Mouse (Mus musculus) liver, embryonic 13.5 days (tissue): Measurements from ENCODE around the gene Tango2. TPM values are rescaled to one million over a fixed set of nuclear protein-coding genes. Genes with fewer than 3 reads are reported as not detected.

Source experiments
- ATAC-seq: fragments of 200-750 bp; cut with Nextera tagmentation; 2 replicates; pipeline ENCODE4 v1.8.0; 2017; ENCODE audit warnings: low read depth, mild to moderate bottlenecking, moderate number of reproducible peaks, moderate library complexity
- DNase-seq: peaks from one replicate; pipeline ENCODE4 v3.0.0; 2022
- H3K27ac ChIP-seq: fragments of 300-500 bp; sonication (generic); 2 replicates; pipeline ENCODE4 v1.5.1; 2015; ENCODE audit warnings: moderate library complexity, mild to moderate bottlenecking, inconsistent platforms
- H3K27me3 ChIP-seq: fragments of 300-500 bp; sonication (generic); 2 replicates; pipeline ENCODE4 v1.6.1; 2015; ENCODE audit warnings: mild to moderate bottlenecking, inconsistent platforms
- H3K36me3 ChIP-seq: fragments of 300-500 bp; sonication (generic); 2 replicates; pipeline ENCODE4 v1.6.1; 2015; ENCODE audit warnings: mild to moderate bottlenecking, inconsistent platforms
- H3K4me1 ChIP-seq: fragments of 300-500 bp; sonication (generic); replicated peaks from 2 replicates; pipeline ENCODE4 v1.6.1; 2015; ENCODE audit warnings: inconsistent platforms
- H3K4me2 ChIP-seq: fragments of 300-500 bp; sonication (generic); 2 replicates; pipeline ENCODE4 v1.6.1; 2015; ENCODE audit warnings: inconsistent platforms, mild to moderate bottlenecking, moderate library complexity
- H3K4me3 ChIP-seq: fragments of 300-500 bp; sonication (generic); replicated peaks from 2 replicates; pipeline ENCODE4 v1.5.1; 2015; ENCODE audit warnings: mild to moderate bottlenecking, inconsistent platforms
- H3K9ac ChIP-seq: fragments of 300-500 bp; sonication (generic); 2 replicates; pipeline ENCODE4 v1.6.1; 2015; ENCODE audit warnings: mild to moderate bottlenecking, inconsistent platforms
- H3K9me3 ChIP-seq: fragments of 300-500 bp; sonication (generic); replicated peaks from 2 replicates; pipeline ENCODE4 v1.6.1; 2016; ENCODE audit warnings: inconsistent platforms
- WGBS: fragments of 180-500 bp; shearing (Covaris S2); methylation state at CpG from one replicate; pipeline ENCODE4 v1.1.7; 2015; ENCODE audit not compliant: insufficient replicate concordance; 5-methylcytosine and 5-hydroxymethylcytosine counted together
- polyA plus RNA-seq: library from polyadenylated mRNA; unstranded; fragments of >200 nt; fragmentation: Nextera tagmentation; extraction: Ambion mirVana; gene quantifications from 2 replicates; pipeline ENCODE4 v1.2.1, GENCODE M21; 2015

Gene Tango2
- polyA plus RNA-seq, 1 experiment from 2014 or later = 69.6 TPM

DNA sequence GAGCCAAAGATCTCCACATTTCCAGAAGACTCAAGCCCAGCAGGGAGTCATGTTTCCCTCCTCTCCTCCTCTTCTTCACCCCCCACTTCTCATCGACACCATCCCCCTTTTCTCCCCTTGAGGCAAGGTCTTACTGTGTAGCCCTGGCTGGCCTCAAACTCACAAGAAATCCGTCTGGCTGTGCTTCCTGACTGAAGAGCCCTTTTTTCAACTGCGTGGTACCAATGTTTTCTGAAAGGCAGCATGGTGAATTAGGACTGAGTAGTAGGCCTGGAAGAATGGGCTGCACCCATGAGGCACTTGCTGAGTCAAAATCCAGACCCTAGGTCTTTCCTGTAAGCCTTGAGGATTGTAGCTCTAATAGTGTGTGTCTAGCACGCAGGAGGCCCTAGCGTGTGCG, 42.5 kb upstream of the Tango2 start:
- H3K27ac ChIP-seq = 0 out of 2 replicates have a peak overlapping the region, but pooled peaks have one; percentile 16
- no peak for ATAC-seq

DNA sequence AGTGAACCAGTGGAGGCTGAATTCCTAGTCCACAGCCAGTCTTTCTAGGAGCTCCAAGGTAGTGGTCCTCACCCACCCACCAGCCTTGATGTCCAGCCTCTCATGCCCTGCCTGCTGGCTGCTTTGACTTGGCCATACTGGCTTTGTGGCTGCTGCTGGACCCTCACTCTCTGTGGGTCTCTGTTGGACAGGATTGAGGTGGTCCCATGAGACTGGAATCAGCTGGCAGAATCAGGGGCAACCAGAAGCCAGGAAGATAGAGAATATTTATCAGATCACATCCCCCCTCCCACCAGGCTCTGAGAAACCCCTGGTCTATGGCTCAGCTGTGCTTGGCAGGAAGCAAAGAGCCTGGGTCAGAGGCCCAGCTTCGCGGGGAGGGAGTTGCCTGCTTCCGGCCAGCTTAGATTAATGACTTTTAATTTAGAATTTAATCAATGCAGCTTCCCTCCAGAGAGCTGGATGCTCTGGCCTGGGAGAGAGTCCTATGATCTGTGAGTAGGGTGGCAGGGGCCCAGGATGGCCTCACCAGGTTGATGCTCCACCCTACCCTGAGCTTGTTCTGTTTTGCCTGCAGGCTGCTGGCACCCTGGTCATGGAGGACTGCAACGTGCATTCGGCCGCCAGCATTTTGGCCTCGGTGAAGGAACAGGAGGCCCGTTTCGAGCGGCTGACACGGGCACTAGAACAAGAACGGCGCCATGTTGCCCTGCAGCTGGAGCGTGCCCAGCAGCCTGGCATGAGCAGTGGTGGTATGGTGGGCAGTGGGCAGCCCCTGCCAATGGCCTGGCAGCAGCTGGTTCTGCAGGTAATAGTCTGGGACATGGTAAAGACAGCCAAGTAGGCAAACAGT, 40.9 kb upstream of the Tango2 start:
- H3K4me2 ChIP-seq = peak overlapping the region; percentile 61
- H3K36me3 ChIP-seq = no peaks in the 10 kb centered on the region
- H3K9ac ChIP-seq = peak overlapping the region; percentile 56
- H3K4me1 ChIP-seq = peaks cover 83% of the 10 kb centered on the region
- DNase-seq (no peak), ATAC-seq (no peak)
- 68% methylated on average over 14 of the region's 14 CpGs for WGBS
- H3K27ac ChIP-seq = peak overlapping the region; percentile 69
- H3K27me3 ChIP-seq = no peaks in the 10 kb centered on the region
- no peaks in the 10 kb centered on the region for H3K9me3 ChIP-seq
- H3K4me3 ChIP-seq = no peak overlapping the region

More for the DNA sequence above, 42.5 kb upstream of the Tango2 start:
- H3K9ac ChIP-seq = 0 out of 2 replicates have a peak overlapping the region, but pooled peaks have one; percentile 20
- no peak for DNase-seq
- no peaks in the 10 kb centered on the region for H3K9me3 ChIP-seq
- no peak overlapping the region for H3K4me2 ChIP-seq
- no peaks in the 10 kb centered on the region for H3K27me3 ChIP-seq
- no peaks in the 10 kb centered on the region for H3K36me3 ChIP-seq
- WGBS = 77% methylated on average over 6 of the region's 6 CpGs
- peaks cover 91% of the 10 kb centered on the region for H3K4me1 ChIP-seq
- no peak overlapping the region for H3K4me3 ChIP-seq

DNA sequence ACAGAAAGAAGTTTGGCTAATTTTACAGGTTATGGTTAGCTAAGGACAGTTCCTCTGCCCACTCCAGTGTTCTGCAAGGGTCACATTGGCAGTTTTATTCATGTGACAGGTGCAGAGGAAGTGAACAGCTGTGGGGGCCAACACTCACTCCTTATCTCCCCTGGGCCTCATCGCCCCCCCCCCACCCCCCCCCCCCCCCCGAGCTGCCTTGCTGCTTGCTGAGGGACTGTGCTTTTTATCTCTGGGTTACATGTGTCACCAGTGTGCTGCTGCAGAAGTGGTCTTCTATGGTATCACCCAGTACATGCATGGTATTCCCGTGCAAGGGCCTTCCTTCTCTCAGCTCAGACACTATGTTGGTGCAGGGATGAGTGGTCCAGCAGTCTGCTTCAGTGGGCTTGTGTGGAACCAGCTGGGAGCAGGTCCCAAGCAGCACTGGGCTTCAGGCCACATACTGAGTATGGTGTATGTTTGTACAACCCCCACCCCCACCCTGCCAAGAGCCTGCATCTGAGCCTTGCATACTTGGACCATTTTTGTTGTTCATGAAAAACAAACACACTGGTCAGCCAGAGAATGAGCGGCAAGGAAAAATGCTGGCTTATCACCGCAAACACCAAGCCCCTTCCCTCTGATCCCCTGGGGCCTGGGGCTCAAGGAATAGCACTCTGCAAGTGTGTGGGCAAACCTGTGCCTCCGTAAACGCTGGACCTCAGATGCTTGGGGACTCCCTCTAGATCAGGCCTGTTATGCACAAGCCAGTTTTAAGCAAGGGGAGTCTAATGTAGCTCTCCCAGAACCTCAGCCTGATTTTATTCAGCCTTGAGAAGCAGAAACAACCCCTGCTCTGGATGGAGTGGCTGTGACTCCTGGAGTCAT, 40.0 kb upstream of the Tango2 start:
- DNase-seq = peak; percentile 65
- peak overlapping the region; percentile 82 for H3K27ac ChIP-seq
- no peaks in the 10 kb centered on the region for H3K27me3 ChIP-seq
- no peaks in the 10 kb centered on the region for H3K9me3 ChIP-seq
- H3K4me3 ChIP-seq = no peak overlapping the region
- H3K4me1 ChIP-seq = peaks cover 76% of the 10 kb centered on the region
- peak overlapping the region; percentile 56 for H3K9ac ChIP-seq
- peak overlapping the region; percentile 61 for H3K4me2 ChIP-seq
- peak; percentile 82 for ATAC-seq
- WGBS = 24% methylated on average over 7 of the region's 7 CpGs
- H3K36me3 ChIP-seq = no peaks in the 10 kb centered on the region

DNA sequence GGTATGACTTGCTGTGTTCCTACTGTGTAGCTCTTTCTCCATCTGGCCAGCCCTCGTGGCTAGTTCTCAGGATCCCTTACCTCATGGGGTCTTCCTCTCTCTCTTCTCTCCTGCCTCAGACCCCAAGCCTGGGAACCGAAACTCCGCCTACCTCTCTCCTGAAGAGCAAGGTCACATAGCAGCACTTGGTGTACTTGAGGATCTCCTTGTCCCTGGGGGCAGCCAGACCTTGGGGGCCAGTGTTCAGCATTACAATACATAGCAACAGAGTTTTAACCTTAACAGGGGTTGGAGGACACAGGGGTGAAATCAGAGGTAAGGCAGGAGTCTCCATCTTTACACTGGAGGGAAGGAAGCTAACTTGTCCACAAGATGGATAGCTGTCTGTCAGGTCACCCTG, 39.1 kb upstream of the Tango2 start:
- H3K9me3 ChIP-seq = no peaks in the 10 kb centered on the region
- peak overlapping the region; percentile 61 for H3K4me2 ChIP-seq
- ATAC-seq (no peak), DNase-seq (no peak)
- peak overlapping the region; percentile 82 for H3K27ac ChIP-seq
- peaks cover 73% of the 10 kb centered on the region for H3K4me1 ChIP-seq
- no peak overlapping the region for H3K4me3 ChIP-seq
- H3K36me3 ChIP-seq = no peaks in the 10 kb centered on the region
- H3K27me3 ChIP-seq = no peaks in the 10 kb centered on the region
- WGBS = 39% methylated on average over 3 of the region's 3 CpGs
- peak overlapping the region; percentile 33; the same call in 1 of the 2 replicates for H3K9ac ChIP-seq

DNA sequence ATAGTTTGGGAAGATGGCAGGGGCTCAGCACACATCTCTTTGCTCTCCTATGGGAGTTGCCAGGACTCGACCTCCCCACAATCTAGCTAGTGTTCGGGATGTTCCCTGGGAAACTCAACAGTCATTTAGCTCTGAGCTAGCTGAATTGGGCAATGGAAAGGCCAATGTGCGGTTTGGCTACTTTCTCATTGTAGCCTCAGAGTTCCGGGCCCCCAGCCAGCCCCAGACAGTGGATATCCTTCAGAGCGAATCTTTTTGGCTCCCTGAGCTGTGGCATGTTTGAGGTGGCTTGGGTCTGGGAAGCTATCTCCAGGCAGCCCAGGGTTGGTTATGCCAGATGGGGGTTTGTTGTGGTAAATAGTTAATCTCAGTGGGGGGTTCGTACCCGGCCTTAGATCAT, 38.5 kb upstream of the Tango2 start:
- Histone ChIP-seq H3K4me1 (peaks cover 73% of the 10 kb centered on the region), H3K27ac (0 out of 2 replicates have a peak overlapping the region, but pooled peaks have one; percentile 9), H3K27me3 (no peaks in the 10 kb centered on the region), H3K4me2 (no peak overlapping the region), H3K9me3 (no peaks in the 10 kb centered on the region), H3K36me3 (no peaks in the 10 kb centered on the region), H3K4me3 (no peak overlapping the region), H3K9ac (peak overlapping the region; percentile 33; the same call in 1 of the 2 replicates)
- DNase-seq (no peak), ATAC-seq (no peak)
- WGBS = 68% methylated on average over 7 of the region's 7 CpGs

DNA sequence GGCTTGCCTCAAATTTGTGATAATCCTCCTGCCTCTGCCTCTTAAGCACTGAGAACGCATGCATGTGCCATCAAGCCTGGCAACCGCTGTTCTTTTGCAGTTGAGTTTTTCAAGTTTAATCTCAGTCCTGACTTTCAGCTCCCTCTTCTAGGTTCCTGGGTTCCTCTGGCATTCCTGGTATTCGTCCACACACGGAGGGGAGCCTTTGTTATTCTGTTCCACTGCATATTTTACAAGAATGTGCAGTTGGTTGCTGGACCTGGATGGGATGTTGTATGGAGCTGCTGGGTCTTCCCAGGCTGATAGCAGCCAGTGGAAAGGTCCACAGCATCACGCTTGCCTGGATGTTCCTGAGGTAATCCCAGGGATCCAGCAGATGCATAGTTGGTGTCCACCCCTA, 37.5 kb upstream of the Tango2 start:
- Histone ChIP-seq H3K27me3 (no peaks in the 10 kb centered on the region), H3K4me2 (no peak overlapping the region), H3K4me3 (no peak overlapping the region), H3K9me3 (no peaks in the 10 kb centered on the region), H3K9ac (no peak overlapping the region), H3K4me1 (peaks cover 62% of the 10 kb centered on the region), H3K36me3 (no peaks in the 10 kb centered on the region), H3K27ac (no peak overlapping the region)
- no peak for ATAC-seq
- 80% methylated on average over 5 of the region's 5 CpGs for WGBS
- no peak for DNase-seq

DNA sequence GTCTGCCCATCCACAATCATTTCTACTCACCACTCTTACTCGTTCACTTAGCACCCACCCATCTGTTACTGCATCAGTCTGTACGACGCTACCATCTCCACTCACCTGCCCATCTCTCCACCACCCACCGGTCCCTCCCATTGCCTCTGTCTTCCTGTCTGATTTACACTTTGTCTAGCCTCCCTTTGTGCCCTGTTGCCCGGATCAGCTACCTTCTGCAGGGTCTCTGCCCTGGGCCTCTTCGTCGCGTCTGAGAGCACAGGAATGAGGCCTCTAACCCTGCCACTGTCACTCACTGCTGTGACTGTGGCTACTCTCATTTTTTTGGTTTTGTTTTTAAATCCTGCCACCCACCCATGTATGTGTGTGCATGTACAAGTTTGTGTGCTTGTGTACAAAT, 36.8 kb upstream of the Tango2 start:
- WGBS = 78% methylated on average over 8 of the region's 8 CpGs
- H3K4me3 ChIP-seq = no peak overlapping the region
- no peak for DNase-seq
- no peak overlapping the region for H3K27ac ChIP-seq
- no peak for ATAC-seq
- no peaks in the 10 kb centered on the region for H3K36me3 ChIP-seq
- H3K4me2 ChIP-seq = no peak overlapping the region
- H3K9ac ChIP-seq = no peak overlapping the region
- H3K9me3 ChIP-seq = no peaks in the 10 kb centered on the region
- peaks cover 55% of the 10 kb centered on the region for H3K4me1 ChIP-seq
- H3K27me3 ChIP-seq = no peaks in the 10 kb centered on the region

DNA sequence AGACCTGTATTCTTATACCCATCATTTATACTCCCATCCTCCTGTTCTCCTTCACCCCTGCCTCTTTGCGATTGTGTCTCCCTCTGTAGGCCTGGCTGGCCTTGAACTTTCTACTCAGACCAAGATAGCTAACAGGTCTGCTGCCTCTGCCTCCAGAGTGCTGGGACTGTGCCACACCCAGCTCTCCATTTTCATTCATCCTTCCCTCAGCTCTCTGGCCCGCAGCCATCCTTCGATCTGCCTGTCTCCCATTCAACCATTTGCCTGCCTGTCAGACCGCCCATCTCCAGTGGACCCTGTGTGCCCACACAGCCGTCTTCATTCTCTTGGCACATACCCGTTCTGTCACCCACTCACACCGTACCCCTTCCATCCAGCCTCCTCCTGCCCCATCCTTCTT, 36.3 kb upstream of the Tango2 start:
- Histone ChIP-seq H3K4me3 (no peak overlapping the region), H3K9ac (no peak overlapping the region), H3K9me3 (no peaks in the 10 kb centered on the region), H3K36me3 (no peaks in the 10 kb centered on the region), H3K27ac (0 out of 2 replicates have a peak overlapping the region, but pooled peaks have one; percentile 9), H3K4me1 (peaks cover 50% of the 10 kb centered on the region), H3K4me2 (no peak overlapping the region), H3K27me3 (no peaks in the 10 kb centered on the region)
- DNase-seq = no peak
- no peak for ATAC-seq
- WGBS = 76% methylated on average over 7 of the region's 7 CpGs

DNA sequence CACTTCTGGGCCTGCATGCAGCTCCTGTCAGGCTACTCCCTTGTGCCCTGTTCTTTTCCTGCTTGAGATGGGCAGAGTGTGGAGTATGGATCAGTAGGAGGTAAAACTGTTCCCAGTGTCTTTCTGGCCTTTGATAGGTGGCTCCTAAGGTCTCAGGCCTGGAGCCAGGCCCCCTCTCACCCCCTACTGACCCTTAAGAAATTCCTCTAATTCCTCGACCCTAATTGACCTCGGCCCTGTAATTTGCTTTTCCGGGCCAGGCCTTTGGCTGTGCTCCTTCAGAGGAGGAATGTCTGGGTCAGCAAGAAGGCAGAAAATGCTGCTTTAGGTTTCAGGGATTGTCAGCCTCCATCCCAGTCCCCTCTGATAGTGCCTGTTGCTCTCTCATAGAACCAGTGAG, 35.9 kb upstream of the Tango2 start:
- DNase-seq = no peak
- no peak overlapping the region for H3K4me2 ChIP-seq
- WGBS = 72% methylated on average over 3 of the region's 3 CpGs
- H3K9ac ChIP-seq = no peak overlapping the region
- peaks cover 46% of the 10 kb centered on the region for H3K4me1 ChIP-seq
- no peaks in the 10 kb centered on the region for H3K36me3 ChIP-seq
- 0 out of 2 replicates have a peak overlapping the region, but pooled peaks have one; percentile 9 for H3K27ac ChIP-seq
- no peaks in the 10 kb centered on the region for H3K9me3 ChIP-seq
- ATAC-seq = no peak
- H3K4me3 ChIP-seq = no peak overlapping the region
- H3K27me3 ChIP-seq = no peaks in the 10 kb centered on the region

DNA sequence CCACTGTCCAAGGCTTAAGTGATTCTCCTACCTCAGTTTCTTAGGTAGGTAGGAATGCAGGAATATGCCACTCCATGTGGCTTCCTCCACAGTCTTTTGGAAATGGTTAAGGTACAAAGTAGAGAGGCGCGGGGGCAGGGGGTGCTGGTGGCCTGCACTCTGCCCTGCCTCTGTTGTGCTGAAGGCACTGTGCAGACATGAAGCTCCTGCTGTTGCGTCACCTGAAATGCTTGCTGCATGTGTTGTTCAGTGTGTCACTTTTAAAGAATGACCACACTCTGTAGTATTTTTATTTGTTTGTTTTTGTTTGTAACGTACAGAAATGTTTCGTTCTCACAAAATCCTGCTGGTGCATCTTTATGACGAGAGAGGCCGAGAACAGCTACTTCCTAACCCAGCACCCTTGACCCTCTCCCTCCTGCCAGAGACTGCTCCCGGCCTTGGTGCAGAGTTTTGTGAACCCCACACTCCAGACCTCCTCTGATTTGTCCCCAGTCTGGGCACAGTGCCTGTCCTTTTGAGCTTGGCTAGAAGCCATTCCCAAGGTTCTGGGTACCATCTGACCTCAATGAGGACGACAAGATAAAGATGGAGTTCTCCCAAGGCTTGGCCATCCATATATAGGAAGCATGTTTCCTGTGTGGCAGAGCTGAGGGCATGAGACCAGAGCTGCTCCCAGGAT, 35.3 kb upstream of the Tango2 start:
- ATAC-seq (no peak), DNase-seq (no peak)
- 76% methylated on average over 9 of the region's 9 CpGs for WGBS
- Histone ChIP-seq H3K4me3 (no peak overlapping the region), H3K4me2 (no peak overlapping the region), H3K27ac (no peak overlapping the region), H3K4me1 (peaks cover 40% of the 10 kb centered on the region), H3K36me3 (no peaks in the 10 kb centered on the region), H3K9ac (no peak overlapping the region), H3K9me3 (no peaks in the 10 kb centered on the region), H3K27me3 (no peaks in the 10 kb centered on the region)
